Mouse (Mus musculus) lung, postnatal 0 days (tissue): ENCODE measurements around the gene Itga9.

Source experiments
- CTCF ChIP-seq: IDR thresholded peaks from 2 replicates; pipeline ENCODE4 v1.5.1; 2016; ENCODE audit warnings: antibody characterized with exemption, mild to moderate bottlenecking
- EP300 ChIP-seq: IDR thresholded peaks from 2 replicates; pipeline ENCODE4 v1.6.1; 2016; ENCODE audit warnings: antibody characterized with exemption, mild to moderate bottlenecking, control low read depth

GRCm38 (mm10) chr9:118881281-118881945, 274.9 kb downstream of the Itga9 start:
- TF ChIP-seq CTCF: peak; percentile 73
- TF ChIP-seq EP300: no peak
